In genomic region chr2:144009081-144009480, GRCm38 (mm10) we compare ENCODE assay signal across 9 mouse cellular contexts. TPM values are rescaled to one million over a fixed set of nuclear protein-coding genes. Genes with fewer than 3 reads are reported as not detected.
A peak's percentile ranks its signal among the peaks of the same experiment; 100 is the strongest.
DNase-seq lines count a peak whose midpoint lies in the region; ATAC-seq and TF ChIP-seq lines count a peak whose summit lies in the region.
"Had no signal": no experiment of that assay in that cellular context is flagged by ENCODE, and none has a peak within 500 bp of the region (broad histone marks: within the 10 kb centered on the region; RNA-seq: fewer than 3 reads in every experiment).

No protein-coding gene starts in this region.

- peak overlapping the region; percentile 98 for H3K27ac ChIP-seq in heart, embryonic 10.5 days
- no peak overlapping the region; the same call in 1 of the 2 replicates for H3K27ac ChIP-seq in heart, embryonic 16.5 days (ENCODE audit: low read length)
- H3K27ac ChIP-seq in liver, postnatal 0 days (ENCODE audit: low read depth), result peak overlapping the region; percentile 100

- no peak for DNase-seq in heart, embryonic 10.5 days (ENCODE audit: low spot score)
- no peak for DNase-seq in heart, postnatal 36 days
- peak; percentile 40 for DNase-seq in A20 (ENCODE audit: low read depth, low spot score)
- no peak for DNase-seq in liver, postnatal 0 days
- DNase-seq in cerebellum, adult 11 months, result no peak
- DNase-seq in urinary bladder, postnatal 10 days (ENCODE audit: low spot score), result no peak
- no peak for DNase-seq in embryo, embryonic 11 days
- DNase-seq: right cerebral cortex, adult 18-20 months had no signal

- H3K4me2 ChIP-seq in heart, embryonic 16.5 days (ENCODE audit: low read depth, low read length), result peak overlapping the region; percentile 75
- H3K4me2 ChIP-seq in liver, postnatal 0 days (ENCODE audit: low read depth, low read length), result peak overlapping the region; percentile 87

- WGBS in heart, embryonic 10.5 days, result 78% methylated on average over 1 of the region's 1 CpGs
- WGBS in heart, embryonic 16.5 days, result 83% methylated on average over 1 of the region's 1 CpGs
- WGBS in liver, postnatal 0 days (ENCODE audit: insufficient replicate concordance), result 35% methylated on average over 1 of the region's 1 CpGs

- H3K9me3 ChIP-seq in heart, embryonic 10.5 days, result no peaks in the 10 kb centered on the region
- H3K9me3 ChIP-seq in heart, embryonic 16.5 days (replicated peaks; ENCODE audit: control insufficient read depth, low read length), result no peaks in the 10 kb centered on the region
- H3K9me3 ChIP-seq in liver, postnatal 0 days (ENCODE audit: low read length), result no peaks in the 10 kb centered on the region

- H3K9ac ChIP-seq in heart, embryonic 16.5 days (ENCODE audit: low read length), result peak overlapping the region; percentile 96; the same call in 1 of the 2 replicates
- H3K9ac ChIP-seq in liver, postnatal 0 days (replicated peaks), result peak overlapping the region; percentile 35

- peaks cover 33% of the 10 kb centered on the region for H3K4me1 ChIP-seq in heart, embryonic 10.5 days
- H3K4me1 ChIP-seq in heart, embryonic 16.5 days (ENCODE audit: control insufficient read depth, insufficient read depth, low read length), result peaks cover 45% of the 10 kb centered on the region
- peaks cover 55% of the 10 kb centered on the region for H3K4me1 ChIP-seq in liver, postnatal 0 days (ENCODE audit: insufficient read depth)

- H3K27me3 ChIP-seq in heart, embryonic 10.5 days (ENCODE audit: insufficient read depth, poor library complexity, severe bottlenecking), result no peaks in the 10 kb centered on the region
- H3K27me3 ChIP-seq in heart, embryonic 16.5 days (ENCODE audit: control insufficient read depth, insufficient read depth, low read length), result no peaks in the 10 kb centered on the region
- no peaks in the 10 kb centered on the region for H3K27me3 ChIP-seq in liver, postnatal 0 days (ENCODE audit: insufficient read depth, low read length)

- peak overlapping the region; percentile 96 for H3K4me3 ChIP-seq in heart, embryonic 10.5 days
- H3K4me3 ChIP-seq in heart, embryonic 16.5 days (ENCODE audit: low read length), result peak overlapping the region; percentile 92
- peak overlapping the region; percentile 83 for H3K4me3 ChIP-seq in liver, postnatal 0 days (ENCODE audit: low read depth, low read length)

- intact Hi-C loops in heart, postnatal 36 days (cut with DNase I), result no loop called here

- TF ChIP-seq CTCF in liver, postnatal 0 days (IDR thresholded peaks at IDR 0.05; ENCODE audit: low read depth), result no peak

- no peak for TF ChIP-seq EP300 in liver, postnatal 0 days (IDR thresholded peaks at IDR 0.05; ENCODE audit: low read depth)

- H3K36me3 ChIP-seq in heart, embryonic 10.5 days, result 0 out of 2 replicates have a peak, but pooled peaks cover 3% of the 10 kb centered on the region
- no peaks in the 10 kb centered on the region for H3K36me3 ChIP-seq in heart, embryonic 16.5 days (ENCODE audit: control insufficient read depth, insufficient read depth)
- H3K36me3 ChIP-seq in liver, postnatal 0 days (replicated peaks; ENCODE audit: insufficient read depth, low read length), result peaks cover 6% of the 10 kb centered on the region; the same call in 1 of the 2 replicates

- ATAC-seq in heart, embryonic 16.5 days (replicated peaks; ENCODE audit: extremely low read depth, insufficient read depth, low FRiP score), result no peak
- ATAC-seq in liver, postnatal 0 days, result no peak

RNA-seq across cellular contexts. Expression of gene Rrbp1, which starts 2.0 kb away (rescaled TPM):
- 57.6 and 86.9 TPM in 2 replicates for polyA plus RNA-seq in heart, embryonic 10.5 days (2016; fragmentation: Nextera tagmentation; extraction: Ambion mirVana)
- 100 to 1,000 TPM; 101 to 113 TPM for total RNA-seq in heart, postnatal 36 days (2021)
- 52.4 and 59.7 TPM in 2 replicates for polyA plus RNA-seq in heart, embryonic 16.5 days (2015; fragmentation: Nextera tagmentation; extraction: Ambion mirVana)
- polyA plus RNA-seq in liver, postnatal 0 days (2015; fragmentation: Nextera tagmentation; extraction: Ambion mirVana), result 74.3 and 74.7 TPM in 2 replicates

RNA-seq across cellular contexts. Expression of gene Banf2, which starts 23.8 kb away (rescaled TPM):
- not detected in 2 replicates for polyA plus RNA-seq in heart, embryonic 10.5 days (2016; fragmentation: Nextera tagmentation; extraction: Ambion mirVana)
- total RNA-seq in heart, postnatal 36 days (2021), result not detected
- not detected in 2 replicates for polyA plus RNA-seq in heart, embryonic 16.5 days (2015; fragmentation: Nextera tagmentation; extraction: Ambion mirVana)
- not detected in 2 replicates for polyA plus RNA-seq in liver, postnatal 0 days (2015; fragmentation: Nextera tagmentation; extraction: Ambion mirVana)
